Mouse (Mus musculus): ENCODE results near the gene Rab30.

Rab30 gene

GRCm38 (mm10) chr7:92842254-92842653 lies 100.9 kb downstream of the Rab30 start:
- in situ Hi-C loops (cut with MseI, MboI), result no loop called here

DNA sequence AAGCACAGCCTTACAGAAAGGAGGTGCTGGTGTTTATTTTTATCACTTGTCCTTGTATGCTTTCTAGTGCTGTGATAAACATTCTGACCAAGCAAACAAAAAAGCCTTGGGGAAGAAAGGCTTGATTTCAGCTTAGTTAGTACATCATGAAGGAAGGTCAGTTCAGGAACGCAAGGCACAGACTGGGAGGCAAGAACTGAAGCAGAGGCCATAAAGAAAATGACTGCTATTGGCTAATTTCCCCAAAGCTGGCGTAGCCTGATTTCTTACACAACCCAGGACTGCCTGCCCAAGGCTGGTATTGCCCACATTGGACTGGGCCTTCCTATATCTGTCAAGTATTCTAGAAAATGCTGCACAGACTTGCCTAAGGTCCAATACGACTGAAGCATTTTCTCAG lies 106.8 kb downstream of the Rab30 start:
- in situ Hi-C loops (cut with MseI, MboI), result no loop called here

GRCm38 (mm10) chr7:92866526-92866925 lies 125.1 kb downstream of the Rab30 start:
- in situ Hi-C loops (cut with MseI, MboI), result loop anchor here in 1 of 2 experiments (10.0 kb wide), 1 partner anchor 212 kb away; no protein-coding TSS in a partner anchor

- in situ Hi-C loops (cut with MseI, MboI), result no loop called here
These were observed 128.8 kb downstream of the Rab30 start for GRCm38 (mm10) chr7:92870161-92870560.

- in situ Hi-C loops (cut with MseI, MboI), result no loop called here
These were observed 130.2 kb downstream of the Rab30 start for GRCm38 (mm10) chr7:92871596-92871995.

DNA sequence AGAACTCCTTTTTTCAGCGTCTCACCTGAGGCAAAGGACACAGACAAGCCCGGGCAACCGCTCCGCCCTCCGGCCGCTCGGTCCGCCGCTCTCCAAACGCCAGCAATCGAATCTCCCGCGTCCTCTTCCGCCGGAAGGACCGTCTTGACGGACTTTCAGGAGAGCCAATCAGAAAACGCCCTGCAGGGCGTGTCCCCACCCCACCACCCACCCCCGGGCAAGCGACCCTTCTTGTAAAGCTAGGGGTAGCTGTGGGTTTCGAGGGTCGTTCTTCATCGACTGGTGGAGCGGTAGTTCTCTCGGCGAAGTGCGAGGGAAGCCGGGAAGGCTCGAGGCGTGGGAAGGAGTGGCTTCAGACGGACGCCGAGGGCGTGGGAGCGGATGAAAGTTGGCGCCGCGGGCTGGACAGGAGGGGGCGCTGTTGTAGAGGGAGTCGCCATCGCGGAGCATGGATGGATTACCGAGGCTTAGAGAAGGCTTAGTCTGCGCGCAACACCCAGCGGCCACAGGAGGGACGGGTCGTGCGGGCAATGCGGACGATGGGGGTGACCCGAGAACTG lies 132.8 kb downstream of the Rab30 start, which contains the start of the genes Ddias and Prcp:
TSS of gene Ddias (minus strand) at position 132 of the 560 bp plus-strand sequence.
TSS of gene Prcp (plus strand) at position 355 of the 560 bp plus-strand sequence.
- in situ Hi-C loops (cut with MseI, MboI), result no loop called here

- in situ Hi-C loops (cut with MseI, MboI), result no loop called here
These were observed 133.5 kb downstream of the Rab30 start for GRCm38 (mm10) chr7:92874761-92875408.

- in situ Hi-C loops (cut with MseI, MboI), result no loop called here
These were observed 134.7 kb downstream of the Rab30 start for GRCm38 (mm10) chr7:92876066-92876465.

DNA sequence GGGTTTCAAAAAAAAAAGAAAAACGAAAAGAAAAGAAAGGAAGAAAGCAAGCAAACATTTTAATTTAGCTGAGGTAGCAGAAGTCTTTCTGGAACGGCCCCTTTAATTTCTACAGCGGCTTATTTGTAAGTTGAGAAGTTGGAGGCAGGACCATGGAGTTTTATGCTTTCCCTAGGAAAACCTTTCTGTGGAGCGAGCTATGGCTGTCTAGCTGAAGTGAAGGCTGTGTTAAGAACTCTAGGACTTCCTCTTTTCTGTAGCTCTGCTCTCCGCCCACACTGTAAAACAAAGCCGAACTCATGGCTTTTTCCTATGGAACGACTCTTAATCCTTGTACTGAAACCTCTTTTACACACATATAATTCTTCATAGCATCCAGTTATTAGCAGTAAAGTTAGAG lies 135.1 kb downstream of the Rab30 start:
- in situ Hi-C loops (cut with MseI, MboI), result no loop called here

DNA sequence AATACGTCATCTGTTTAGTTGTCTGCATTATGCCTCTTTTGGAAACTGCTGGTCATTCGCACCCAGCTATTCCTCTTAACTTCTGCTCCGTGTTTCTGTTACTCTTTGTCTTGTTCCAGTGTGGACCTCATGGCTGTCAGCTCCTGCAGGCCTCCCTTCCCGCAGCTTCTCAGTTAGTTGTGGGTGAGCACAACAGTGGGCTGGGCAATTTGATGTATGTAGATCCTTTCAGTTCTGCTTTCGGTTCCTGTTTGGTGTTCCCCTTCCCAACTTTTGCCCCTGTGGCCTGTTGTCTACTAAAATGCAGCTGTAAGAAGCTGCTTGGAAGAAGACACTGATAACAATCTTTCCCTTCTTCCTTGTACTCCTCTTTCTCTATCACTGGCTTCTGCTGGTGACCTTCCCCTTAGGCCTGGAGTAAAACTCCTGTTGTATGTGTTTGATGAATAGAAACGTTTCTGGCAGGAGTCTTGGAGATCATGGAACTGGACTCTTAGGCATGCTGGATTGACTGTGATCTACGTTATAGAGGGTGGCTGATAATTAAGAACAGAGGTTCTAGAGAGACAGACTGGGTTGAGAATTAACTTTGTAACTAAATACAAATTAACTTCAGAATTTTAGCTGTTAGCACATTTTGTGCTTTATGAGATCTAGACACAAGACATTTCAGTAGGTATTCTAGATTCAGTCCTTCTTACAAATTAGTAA lies 137.3 kb downstream of the Rab30 start:
- in situ Hi-C loops (cut with MseI, MboI), result no loop called here

DNA sequence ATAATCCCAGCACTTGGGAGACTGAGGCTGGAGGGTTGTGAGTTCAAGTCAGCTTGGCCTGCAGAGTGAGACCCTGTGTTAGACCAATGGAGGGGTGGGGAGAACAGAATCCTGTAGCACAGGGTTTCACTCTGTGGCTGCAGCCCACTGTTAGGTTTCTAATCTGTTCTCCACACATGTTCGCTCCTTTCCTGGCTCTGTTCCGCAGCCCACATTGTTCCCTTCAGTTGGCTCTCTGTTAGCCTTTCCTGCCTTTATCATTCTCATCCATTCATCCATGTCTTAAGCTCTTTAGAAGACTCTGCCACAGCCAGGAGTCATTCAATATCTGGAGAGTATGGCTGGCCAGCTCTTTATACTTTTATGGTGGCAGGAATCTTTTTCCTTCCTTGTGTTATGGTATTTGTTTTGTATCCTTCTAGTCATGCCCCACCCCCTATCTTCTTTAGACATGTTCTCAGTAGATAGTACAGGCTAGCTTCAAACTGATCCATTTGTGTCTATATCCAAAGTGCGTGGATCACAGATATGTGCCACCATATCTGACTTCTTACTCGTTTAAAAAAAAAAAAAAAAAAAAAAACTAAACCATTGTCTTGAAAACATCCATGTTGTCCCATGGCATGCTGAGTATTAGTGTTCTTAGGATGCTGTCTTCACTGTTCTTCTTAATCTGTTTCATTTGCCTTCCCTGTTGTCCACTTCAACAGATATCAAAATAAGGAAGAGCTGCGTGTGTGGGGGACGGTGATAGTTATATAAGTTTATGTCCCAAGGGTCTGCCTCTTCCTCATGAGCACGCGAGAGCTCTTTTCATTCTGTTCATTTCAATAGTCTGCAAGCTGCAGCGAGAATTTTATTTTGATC lies 142.7 kb downstream of the Rab30 start:
- in situ Hi-C loops (cut with MseI, MboI), result no loop called here

DNA sequence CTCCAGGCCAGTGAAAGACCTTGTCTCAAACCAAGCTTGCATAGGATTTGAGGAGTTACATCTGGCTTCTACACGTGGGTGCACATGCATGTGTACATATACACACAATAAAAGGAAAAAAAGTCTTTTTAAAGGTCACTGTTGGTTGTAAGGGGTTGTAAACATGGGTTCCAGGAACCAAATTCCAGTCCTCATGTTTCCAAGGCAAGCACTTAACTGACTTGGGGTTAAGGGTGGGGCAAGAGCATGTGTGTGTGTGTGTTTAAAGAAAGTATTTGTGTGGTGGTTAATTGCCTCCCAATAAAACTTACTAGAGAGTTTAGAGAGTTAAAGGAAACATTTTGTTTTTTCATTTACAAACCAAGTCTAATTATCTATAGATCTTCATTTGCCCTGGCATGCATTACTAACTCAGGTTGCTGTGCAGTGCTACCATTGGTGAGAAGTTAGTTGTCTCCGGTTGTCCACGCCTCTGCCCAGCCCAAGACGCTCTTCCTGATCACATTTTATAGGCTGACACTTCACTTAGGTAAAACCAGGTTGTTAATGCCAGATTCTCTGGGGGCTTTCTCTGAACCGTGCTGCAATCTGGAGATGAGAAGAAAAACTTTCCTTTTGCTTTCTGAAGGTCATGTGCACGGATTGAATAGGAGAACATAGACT lies 143.7 kb downstream of the Rab30 start:
- in situ Hi-C loops (cut with MseI, MboI), result no loop called here

DNA sequence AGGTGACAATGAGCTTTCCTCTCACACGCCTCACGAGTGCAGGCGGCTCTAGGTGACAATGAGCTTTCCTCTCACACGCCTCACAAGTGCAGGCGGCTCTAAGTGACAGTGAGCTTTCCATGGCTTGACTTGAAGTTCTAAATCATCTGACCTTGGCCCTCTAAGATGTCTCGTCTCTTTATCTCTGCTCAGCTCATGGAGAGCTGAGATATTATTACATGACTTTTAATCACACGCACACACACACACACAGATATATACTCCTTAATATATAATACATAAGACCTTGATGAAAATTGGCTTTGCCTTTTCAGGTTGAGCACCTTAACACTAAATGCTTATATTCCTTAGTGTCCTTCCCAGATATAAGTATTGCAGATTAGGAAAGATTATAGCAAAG lies 145.4 kb downstream of the Rab30 start:
- in situ Hi-C loops (cut with MseI, MboI), result no loop called here

GRCm38 (mm10) chr7:92887230-92887629 lies 145.8 kb downstream of the Rab30 start:
- in situ Hi-C loops (cut with MseI, MboI), result no loop called here

DNA sequence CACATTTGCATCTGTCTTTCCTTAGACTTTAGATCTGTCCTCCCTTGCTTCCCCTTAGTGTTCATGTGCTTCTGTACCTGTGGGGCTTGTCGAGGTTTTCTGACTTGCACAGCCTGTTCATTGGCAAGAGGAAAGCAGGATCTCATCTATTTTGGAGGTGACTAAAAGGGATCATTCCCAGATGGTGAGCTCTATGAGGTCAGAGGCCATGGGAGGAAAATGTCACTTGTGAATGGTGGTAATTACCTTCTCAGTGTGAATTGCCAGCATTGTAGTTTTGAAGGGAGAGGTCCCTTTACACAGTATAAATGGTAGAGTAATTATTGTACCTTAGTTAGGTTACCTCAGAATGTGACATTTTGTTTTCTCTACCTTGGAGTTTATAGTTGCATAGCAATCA lies 148.8 kb downstream of the Rab30 start:
- in situ Hi-C loops (cut with MseI, MboI), result no loop called here

DNA sequence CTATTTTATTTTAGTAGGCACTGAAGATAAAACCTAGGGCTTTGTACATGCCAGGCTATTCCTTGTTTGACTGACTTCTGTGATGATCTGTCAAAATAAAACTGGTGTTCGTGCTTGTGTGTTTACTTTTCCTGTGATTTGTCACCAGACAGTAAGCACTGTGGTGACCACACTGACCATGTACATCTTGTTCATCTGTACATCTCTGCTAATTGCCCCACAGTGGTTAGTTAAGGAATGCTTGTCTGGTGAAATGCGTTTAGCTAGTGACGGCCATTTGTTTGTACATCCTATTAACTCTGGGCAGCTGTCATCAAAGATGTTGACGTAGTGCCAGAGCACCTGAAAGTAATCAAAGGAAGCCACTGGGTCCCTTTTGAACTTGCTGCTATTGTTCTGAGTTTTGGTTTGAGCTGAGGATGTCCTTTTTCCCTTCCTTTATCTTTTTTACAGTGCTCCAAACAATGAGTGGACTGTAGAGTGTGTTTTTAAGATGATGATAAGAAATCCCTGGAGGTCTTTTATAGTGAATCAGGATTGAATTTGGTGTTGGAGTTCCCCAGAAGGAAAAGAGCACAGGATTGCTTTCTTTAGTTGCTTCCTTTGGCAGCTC lies 149.3 kb downstream of the Rab30 start:
- in situ Hi-C loops (cut with MseI, MboI), result no loop called here

DNA sequence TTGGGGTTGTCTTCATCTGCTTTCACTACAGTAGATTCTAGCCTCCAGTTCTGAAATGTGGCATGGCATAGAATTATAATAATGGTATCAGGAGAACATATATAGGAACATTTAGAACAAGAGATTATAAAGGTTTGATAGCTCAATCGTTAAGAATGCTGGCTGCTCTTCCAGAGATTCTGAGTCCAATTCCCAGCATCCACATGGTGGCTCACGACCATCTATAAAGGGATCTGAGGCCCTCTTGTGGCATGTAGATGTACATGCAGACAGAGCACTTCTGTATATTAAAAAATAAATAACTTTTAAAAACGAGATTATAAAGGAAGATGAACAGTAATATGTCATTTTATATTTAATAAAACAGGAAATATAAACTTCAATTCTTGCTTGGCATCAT lies 152.1 kb downstream of the Rab30 start:
- in situ Hi-C loops (cut with MseI, MboI), result no loop called here
